Mouse (Mus musculus) ES-E14 (cell line): Measurements from ENCODE around the gene Siglec1.

Experiments
- MAFK ChIP-seq: IDR thresholded peaks from 2 replicates; pipeline ENCODE4 v1.6.1; 2014; ENCODE audit warnings: mild to moderate bottlenecking, low read depth, low read length, inconsistent platforms; ENCODE audit not compliant: insufficient read depth
- ZC3H11A ChIP-seq: IDR thresholded peaks from 2 replicates; pipeline ENCODE4 v1.6.1; 2012; ENCODE audit warnings: low read depth, mild to moderate bottlenecking, inconsistent platforms, low read length, borderline replicate concordance

DNA sequence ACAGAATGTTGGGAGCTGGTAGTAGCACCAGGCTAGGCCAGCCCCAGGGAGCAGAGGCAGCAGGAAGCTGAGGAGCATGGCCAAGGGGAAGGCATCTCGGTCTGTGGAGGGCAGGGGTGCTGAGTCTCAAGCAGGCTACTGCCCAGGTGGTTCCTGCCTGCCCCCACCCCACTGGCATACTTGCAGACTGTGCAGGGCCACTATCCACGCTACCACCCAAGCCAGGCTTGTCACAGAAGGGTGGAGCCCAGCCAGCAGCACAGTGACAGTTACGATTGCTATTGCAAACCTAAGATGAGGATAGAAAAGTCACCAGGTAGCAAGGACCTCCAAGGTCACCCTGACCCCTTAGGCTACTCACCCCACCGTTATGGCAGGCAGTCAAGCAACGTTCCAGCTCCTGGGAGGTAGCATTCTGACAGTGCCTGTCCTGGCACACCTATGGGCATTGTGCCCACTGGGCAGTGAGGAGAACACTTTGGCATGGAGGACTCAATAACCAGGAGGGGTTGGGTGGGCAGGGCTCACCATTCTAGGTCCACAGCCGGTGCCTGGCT is 33.6 kb downstream of the Siglec1 start:
- TF ChIP-seq ZC3H11A (no peak), MAFK (no peak)
